Mouse (Mus musculus) gastrocnemius, postnatal 10 days (tissue): Measurements from ENCODE around the gene Ergic1. TPM values are rescaled to one million over a fixed set of nuclear protein-coding genes. Genes with fewer than 3 reads are reported as not detected.
A peak's percentile ranks its signal among the peaks of the same experiment; 100 is the strongest.

Experiments
- DNase-seq: peaks from one replicate; pipeline ENCODE4 v3.0.0; 2021; ENCODE audit warnings: mixed read lengths
- total RNA-seq, 2 experiments: library from RNA; stranded (reverse); gene quantifications; 2 replicates each; pipeline ENCODE4 v1.2.3; 2021

Gene Ergic1
- total RNA-seq, 2 experiments from 2014 or later, result 115 to 117 TPM

GRCm38 (mm10) chr17:26575786-26576690 lies 14.7 kb downstream of the Ergic1 start:
- no peak for DNase-seq

- DNase-seq, result peak; percentile 83
Observed at GRCm38 (mm10) chr17:26576833-26577232, 15.5 kb downstream of the Ergic1 start.

- no peak for DNase-seq
Observed at GRCm38 (mm10) chr17:26577309-26577708, 16.0 kb downstream of the Ergic1 start.

- DNase-seq, result no peak
Observed at GRCm38 (mm10) chr17:26578162-26578561, 16.9 kb downstream of the Ergic1 start.

- DNase-seq, result no peak
Observed at GRCm38 (mm10) chr17:26578771-26579170, 17.5 kb downstream of the Ergic1 start.

- DNase-seq, result no peak
Observed at GRCm38 (mm10) chr17:26579396-26579795, 18.1 kb downstream of the Ergic1 start.

- no peak for DNase-seq
Observed at GRCm38 (mm10) chr17:26580873-26581401, 19.6 kb downstream of the Ergic1 start.

- DNase-seq, result no peak
Observed at GRCm38 (mm10) chr17:26582297-26582696, 21.0 kb downstream of the Ergic1 start.

- no peak for DNase-seq
Observed at GRCm38 (mm10) chr17:26583056-26583455, 21.8 kb downstream of the Ergic1 start.

GRCm38 (mm10) chr17:26583606-26584005 lies 22.3 kb downstream of the Ergic1 start:
- DNase-seq, result no peak

- no peak for DNase-seq
Observed at GRCm38 (mm10) chr17:26584063-26584462, 22.8 kb downstream of the Ergic1 start.

- DNase-seq, result peak; percentile 78
Observed at GRCm38 (mm10) chr17:26584558-26585136, 23.4 kb downstream of the Ergic1 start.

GRCm38 (mm10) chr17:26587961-26588487 lies 26.7 kb downstream of the Ergic1 start:
- no peak for DNase-seq

GRCm38 (mm10) chr17:26592510-26592909 lies 31.2 kb downstream of the Ergic1 start:
- DNase-seq, result no peak

GRCm38 (mm10) chr17:26593199-26593598 lies 31.9 kb downstream of the Ergic1 start:
- no peak for DNase-seq

- no peak for DNase-seq
Observed at GRCm38 (mm10) chr17:26594171-26594570, 32.9 kb downstream of the Ergic1 start.

- no peak for DNase-seq
Observed at GRCm38 (mm10) chr17:26594958-26595357, 33.7 kb downstream of the Ergic1 start.

GRCm38 (mm10) chr17:26595448-26596167 lies 34.3 kb downstream of the Ergic1 start:
- DNase-seq, result no peak

- peak; percentile 82 for DNase-seq
Observed at GRCm38 (mm10) chr17:26596168-26596658, 34.9 kb downstream of the Ergic1 start.

- no peak for DNase-seq
Observed at GRCm38 (mm10) chr17:26596856-26597481, 35.7 kb downstream of the Ergic1 start.

GRCm38 (mm10) chr17:26598845-26599244 lies 37.6 kb downstream of the Ergic1 start:
- DNase-seq, result no peak
